Mouse (Mus musculus): ENCODE data around the gene Cldn3. TPM values are rescaled to one million over a fixed set of nuclear protein-coding genes. Genes with fewer than 3 reads are reported as not detected.

Gene Cldn3
- polyA plus RNA-seq, 1 experiment = not detected

GRCm38 (mm10) chr5:135008671-135009589, 22.9 kb downstream of the Cldn3 start, which contains the start of gene Abhd11:
TSS of gene Abhd11 (plus strand) at chr5:135009152.
- Histone ChIP-seq H3ac (ENCODE audit: control insufficient read depth, insufficient read length, low read depth) (peak within 1 kb of the TSS; percentile 80), H3K79me2 (ENCODE audit: control insufficient read depth, insufficient read depth) (no peaks in the 10 kb centered on the region), H3K4me3 (ENCODE audit: insufficient read depth, poor library complexity, severe bottlenecking) (peak within 1 kb of the TSS; percentile 48), H3K79me3 (ENCODE audit: low read depth) (no peaks in the 10 kb centered on the region), H3K27me3 (ENCODE audit: control insufficient read depth, insufficient read depth, insufficient read length) (no peaks in the 10 kb centered on the region), H3K36me3 (ENCODE audit: control insufficient read depth, insufficient read depth) (no peaks in the 10 kb centered on the region)
- peak; percentile 68 for TF ChIP-seq USF1 (IDR thresholded peaks at IDR 0.05; ENCODE audit: low read depth)
- TF ChIP-seq CEBPB (IDR thresholded peaks at IDR 0.05; ENCODE audit: low read depth) = peak; percentile 99
- no peak for TF ChIP-seq FOSL1 (IDR thresholded peaks at IDR 0.05; ENCODE audit: insufficient read depth, low read length, poor library complexity, severe bottlenecking)
- TF ChIP-seq MYOG (IDR thresholded peaks at IDR 0.05; ENCODE audit: control insufficient read depth, extremely low read depth, insufficient read length) = no peak
- TF ChIP-seq CTCF (IDR thresholded peaks at IDR 0.05; ENCODE audit: control insufficient read depth, insufficient read depth, insufficient read length) = no peak
- no peak for TF ChIP-seq MYOD1 (IDR thresholded peaks at IDR 0.05; ENCODE audit: control insufficient read depth, insufficient read length, low read depth)
- no peak for TF ChIP-seq MAX (IDR thresholded peaks at IDR 0.05)

DNA sequence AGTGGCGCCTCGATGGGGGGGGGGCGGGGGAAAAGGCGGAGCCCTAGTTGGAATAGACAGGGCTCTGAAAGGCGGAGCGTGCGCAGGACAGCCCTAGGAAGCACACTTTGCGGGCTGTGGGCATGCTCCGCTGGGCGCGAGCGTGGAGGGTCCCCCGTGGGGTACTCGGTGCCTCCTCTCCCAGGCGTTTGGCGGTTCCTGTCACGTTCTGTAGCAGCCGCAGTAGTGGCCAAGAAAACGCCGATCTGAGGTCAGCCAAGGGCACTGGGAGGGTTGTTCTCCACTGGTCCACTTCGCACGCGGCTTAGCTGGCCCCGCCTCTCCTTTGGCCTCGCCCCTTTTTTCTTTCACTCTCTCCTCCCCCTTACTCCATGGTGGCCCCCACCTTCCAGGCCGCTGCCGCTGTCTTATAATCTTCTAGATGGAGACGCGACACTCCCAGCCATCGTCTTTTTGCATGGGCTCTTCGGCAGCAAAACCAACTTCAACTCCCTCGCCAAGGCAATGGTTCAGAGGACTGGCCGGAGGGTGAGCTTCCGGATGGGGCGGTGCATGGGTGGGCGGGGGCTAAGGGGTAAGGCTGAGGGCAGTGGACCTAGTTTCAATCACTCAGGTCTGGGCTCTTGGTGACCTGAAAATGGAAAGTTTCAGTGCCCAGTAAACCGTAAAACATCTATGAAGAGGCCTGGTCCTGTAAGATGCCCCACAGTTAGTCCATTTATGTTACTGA, 23.7 kb downstream of the Cldn3 start:
- H3K27me3 ChIP-seq (ENCODE audit: control insufficient read depth, insufficient read depth, insufficient read length) = no peaks in the 10 kb centered on the region
- H3K36me3 ChIP-seq (ENCODE audit: control insufficient read depth, insufficient read depth) = no peaks in the 10 kb centered on the region
- TF ChIP-seq FOSL1 (IDR thresholded peaks at IDR 0.05; ENCODE audit: insufficient read depth, low read length, poor library complexity, severe bottlenecking) (no peak), CEBPB (IDR thresholded peaks at IDR 0.05; ENCODE audit: low read depth) (no peak), MYOG (IDR thresholded peaks at IDR 0.05; ENCODE audit: control insufficient read depth, extremely low read depth, insufficient read length) (no peak), USF1 (IDR thresholded peaks at IDR 0.05; ENCODE audit: low read depth) (no peak), CTCF (IDR thresholded peaks at IDR 0.05; ENCODE audit: control insufficient read depth, insufficient read depth, insufficient read length) (no peak), MYOD1 (IDR thresholded peaks at IDR 0.05; ENCODE audit: control insufficient read depth, insufficient read length, low read depth) (no peak), MAX (IDR thresholded peaks at IDR 0.05) (peak; percentile 63)
- peak overlapping the region; percentile 80 for H3ac ChIP-seq (ENCODE audit: control insufficient read depth, insufficient read length, low read depth)
- H3K4me3 ChIP-seq (ENCODE audit: insufficient read depth, poor library complexity, severe bottlenecking) = peak overlapping the region; percentile 48
- H3K79me2 ChIP-seq (ENCODE audit: control insufficient read depth, insufficient read depth) = no peaks in the 10 kb centered on the region
- H3K79me3 ChIP-seq (ENCODE audit: low read depth) = no peaks in the 10 kb centered on the region

- TF ChIP-seq FOSL1 (IDR thresholded peaks at IDR 0.05; ENCODE audit: insufficient read depth, low read length, poor library complexity, severe bottlenecking) = no peak
- TF ChIP-seq CTCF (IDR thresholded peaks at IDR 0.05; ENCODE audit: control insufficient read depth, insufficient read depth, insufficient read length) = no peak
- TF ChIP-seq USF1 (IDR thresholded peaks at IDR 0.05; ENCODE audit: low read depth) = no peak
- no peak for TF ChIP-seq MYOG (IDR thresholded peaks at IDR 0.05; ENCODE audit: control insufficient read depth, extremely low read depth, insufficient read length)
- TF ChIP-seq MYOD1 (IDR thresholded peaks at IDR 0.05; ENCODE audit: control insufficient read depth, insufficient read length, low read depth) = no peak
- no peak for TF ChIP-seq CEBPB (IDR thresholded peaks at IDR 0.05; ENCODE audit: low read depth)
- TF ChIP-seq MAX (IDR thresholded peaks at IDR 0.05) = no peak
- no peaks in the 10 kb centered on the region for H3K27me3 ChIP-seq (ENCODE audit: control insufficient read depth, insufficient read depth, insufficient read length)
- no peaks in the 10 kb centered on the region for H3K79me2 ChIP-seq (ENCODE audit: control insufficient read depth, insufficient read depth)
- no peak overlapping the region for H3ac ChIP-seq (ENCODE audit: control insufficient read depth, insufficient read length, low read depth)
- no peaks in the 10 kb centered on the region for H3K79me3 ChIP-seq (ENCODE audit: low read depth)
- H3K36me3 ChIP-seq (ENCODE audit: control insufficient read depth, insufficient read depth) = no peaks in the 10 kb centered on the region
- H3K4me3 ChIP-seq (ENCODE audit: insufficient read depth, poor library complexity, severe bottlenecking) = peak overlapping the region; percentile 48
Observed at GRCm38 (mm10) chr5:135010320-135010709, 24.3 kb downstream of the Cldn3 start.

GRCm38 (mm10) chr5:135010841-135011743, 25.1 kb downstream of the Cldn3 start:
- Histone ChIP-seq H3K79me2 (ENCODE audit: control insufficient read depth, insufficient read depth) (no peaks in the 10 kb centered on the region), H3K36me3 (ENCODE audit: control insufficient read depth, insufficient read depth) (no peaks in the 10 kb centered on the region), H3K4me3 (ENCODE audit: insufficient read depth, poor library complexity, severe bottlenecking) (no peak overlapping the region), H3K79me3 (ENCODE audit: low read depth) (no peaks in the 10 kb centered on the region), H3ac (ENCODE audit: control insufficient read depth, insufficient read length, low read depth) (no peak overlapping the region), H3K27me3 (ENCODE audit: control insufficient read depth, insufficient read depth, insufficient read length) (no peaks in the 10 kb centered on the region)
- no peak for TF ChIP-seq MYOD1 (IDR thresholded peaks at IDR 0.05; ENCODE audit: control insufficient read depth, insufficient read length, low read depth)
